Mouse (Mus musculus): ENCODE measurements around the gene Cdcp2. TPM values are rescaled to one million over a fixed set of nuclear protein-coding genes. Genes with fewer than 3 reads are reported as not detected.

Gene Cdcp2
- 0.04 TPM in 1 of 2 replicates, not detected in the other for polyA plus RNA-seq (2012; rRNA removed; ENCODE audit: low replicate concordance)

DNA sequence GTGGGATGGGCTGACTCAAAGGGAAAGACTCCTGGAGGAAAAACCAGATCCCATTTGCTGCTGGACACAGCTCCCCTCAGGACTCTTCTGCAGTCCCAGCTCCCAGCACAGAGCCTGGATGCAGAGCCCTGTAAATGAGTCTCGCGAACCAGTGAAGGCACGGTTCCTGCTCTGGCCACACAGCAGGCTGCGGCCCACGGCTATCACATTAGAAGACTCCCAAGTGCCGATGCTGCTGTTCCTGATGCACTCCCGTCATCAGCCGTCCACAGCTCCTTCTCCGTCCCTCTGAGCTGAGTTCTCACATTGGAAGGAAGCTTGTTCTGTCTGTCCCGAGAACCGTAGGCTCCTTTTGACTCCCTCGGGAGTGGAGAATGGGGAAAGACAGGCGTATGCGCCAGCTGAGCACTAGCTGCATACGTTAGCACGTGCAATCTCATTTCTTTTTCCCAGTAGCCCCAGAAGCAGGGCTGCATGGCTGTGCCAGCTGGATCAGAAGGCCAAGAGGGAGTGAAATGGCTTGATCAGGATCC lies at the start of gene Cdcp2:
TSS of gene Cdcp2 (plus strand) at position 51 of the 533 bp plus-strand sequence.

DNA sequence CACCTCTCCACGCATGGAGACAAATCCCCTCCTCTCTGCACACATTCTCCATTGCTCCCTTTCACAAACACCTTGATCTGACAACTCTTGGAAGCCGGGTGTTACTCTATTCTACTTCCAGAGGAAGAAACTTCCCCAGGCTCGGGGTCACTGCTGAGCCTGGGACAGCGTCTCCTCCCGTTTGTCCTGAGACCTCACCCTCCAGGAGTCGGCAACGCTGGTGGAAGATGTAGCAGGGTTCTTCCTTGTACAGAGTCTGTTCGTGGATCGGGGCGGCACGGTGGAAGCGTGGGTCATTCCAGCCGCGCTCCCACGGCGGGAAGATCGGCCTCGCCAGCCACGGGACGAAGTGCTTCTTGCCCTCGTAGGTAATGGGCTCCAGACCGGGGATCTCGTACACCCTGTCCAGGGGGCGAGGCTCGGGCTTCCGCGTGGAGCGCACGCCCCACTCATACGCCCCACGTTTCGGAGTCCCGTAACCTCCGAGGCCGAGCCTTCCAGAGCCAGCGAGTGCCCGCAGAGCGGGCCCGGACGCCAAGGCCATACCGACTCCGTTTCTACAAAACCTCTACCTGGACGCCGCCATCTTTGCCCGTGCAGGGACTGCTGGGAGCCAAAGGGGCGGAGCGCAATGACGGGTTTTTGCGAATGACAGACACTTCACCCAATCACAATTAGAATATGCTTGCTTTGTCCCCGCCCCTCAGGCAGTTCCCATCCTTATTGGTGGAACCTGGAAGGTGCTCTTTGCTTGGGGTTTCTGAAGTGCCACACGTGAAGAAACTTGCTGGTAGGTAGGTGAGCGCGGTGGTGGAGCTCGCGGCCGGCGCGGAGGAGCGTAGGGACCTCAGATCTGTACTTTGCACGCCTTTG lies 30.2 kb upstream of the Cdcp2 start, which contains the start of the genes Mrpl37 and Cyb5rl:
TSS of gene Mrpl37 (minus strand) at position 617 of the 873 bp plus-strand sequence.
TSS of gene Cyb5rl (plus strand) at position 737 of the 873 bp plus-strand sequence.

Other genes with a start within 250 kb of the Cdcp2 start
- 35.5 and 45.1 TPM in 2 replicates for gene Ssbp3, start 186.2 kb upstream of the Cdcp2 start, polyA plus RNA-seq (2012; rRNA removed; ENCODE audit: low replicate concordance)
- 66.8 and 112 TPM in 2 replicates for gene Mrpl37, start 30.0 kb upstream of the Cdcp2 start, polyA plus RNA-seq (2012; rRNA removed; ENCODE audit: low replicate concordance)
- gene Cyb5rl, start 29.9 kb upstream of the Cdcp2 start, polyA plus RNA-seq (2012; rRNA removed; ENCODE audit: low replicate concordance): 10.7 and 10.9 TPM in 2 replicates
- gene Tmem59, start 81.5 kb downstream of the Cdcp2 start, polyA plus RNA-seq (2012; rRNA removed; ENCODE audit: low replicate concordance): 262 and 291 TPM in 2 replicates
- 6.4 and 8.3 TPM in 2 replicates for gene Tceanc2, start 82.2 kb downstream of the Cdcp2 start, polyA plus RNA-seq (2012; rRNA removed; ENCODE audit: low replicate concordance)
- gene Ldlrad1, start 112.3 kb downstream of the Cdcp2 start, polyA plus RNA-seq (2012; rRNA removed; ENCODE audit: low replicate concordance): 1.2 and 1.9 TPM in 2 replicates
- gene Lrrc42, start 156.6 kb downstream of the Cdcp2 start, polyA plus RNA-seq (2012; rRNA removed; ENCODE audit: low replicate concordance): 8.1 and 10.7 TPM in 2 replicates
- 2.2 and 3.4 TPM in 2 replicates for gene Hspb11, start 156.7 kb downstream of the Cdcp2 start, polyA plus RNA-seq (2012; rRNA removed; ENCODE audit: low replicate concordance)
- 0.91 TPM in 1 of 2 replicates, not detected in the other for gene Dio1, start 210.3 kb downstream of the Cdcp2 start, polyA plus RNA-seq (2012; rRNA removed; ENCODE audit: low replicate concordance)
- 27.9 and 58.1 TPM in 2 replicates for gene Yipf1, start 217.5 kb downstream of the Cdcp2 start, polyA plus RNA-seq (2012; rRNA removed; ENCODE audit: low replicate concordance)

All from mammary gland, adult 2 months (tissue).